Mouse (Mus musculus) spleen, adult 2 months (tissue): ENCODE data around the gene Sost.

ENCODE experiments used
- CTCF ChIP-seq: fragments of 200-500 bp; IDR thresholded peaks from 2 replicates; pipeline ENCODE4 v1.5.1; 2011; ENCODE audit warnings: mild to moderate bottlenecking, inconsistent platforms; ENCODE audit not compliant: insufficient read depth, insufficient read length, insufficient replicate concordance; ENCODE audit errors: extremely low read depth
- POLR2A ChIP-seq: fragments of 200-500 bp; IDR thresholded peaks from 2 replicates; pipeline ENCODE4 v1.6.1; 2011; ENCODE audit warnings: low read depth, low read length, inconsistent platforms

- no peak for TF ChIP-seq POLR2A
- TF ChIP-seq CTCF = no peak
Observed at GRCm38 (mm10) chr11:101926951-101927589, 39.7 kb downstream of the Sost start.
